Mouse (Mus musculus) kidney, postnatal 10 days (tissue): ENCODE results near the gene Brpf3.

ENCODE experiments used
- DNase-seq: peaks from one replicate; pipeline ENCODE4 v3.0.0; 2021; ENCODE audit warnings: mixed read lengths

Gene Brpf3

DNA sequence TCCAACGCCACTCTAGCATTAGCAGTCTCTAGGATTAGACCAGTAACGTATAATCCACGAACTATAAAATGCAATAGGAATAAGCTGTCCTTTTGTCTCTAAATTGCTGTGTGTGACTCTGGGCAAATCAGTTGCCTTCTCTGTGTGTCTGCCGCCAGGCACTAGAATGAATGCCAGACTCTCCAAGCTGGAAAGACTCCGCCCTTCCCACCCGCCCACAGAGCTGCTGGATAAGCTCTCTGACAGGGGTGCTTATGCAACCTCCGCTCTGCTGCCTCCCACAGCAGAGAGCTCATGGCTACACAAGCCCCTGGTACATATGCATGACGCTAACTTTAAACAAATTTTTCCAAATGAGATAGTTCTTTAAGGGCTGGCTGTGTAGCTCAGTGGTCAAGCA, 74.4 kb downstream of the Brpf3 start:
- peak; percentile 62 for DNase-seq

DNA sequence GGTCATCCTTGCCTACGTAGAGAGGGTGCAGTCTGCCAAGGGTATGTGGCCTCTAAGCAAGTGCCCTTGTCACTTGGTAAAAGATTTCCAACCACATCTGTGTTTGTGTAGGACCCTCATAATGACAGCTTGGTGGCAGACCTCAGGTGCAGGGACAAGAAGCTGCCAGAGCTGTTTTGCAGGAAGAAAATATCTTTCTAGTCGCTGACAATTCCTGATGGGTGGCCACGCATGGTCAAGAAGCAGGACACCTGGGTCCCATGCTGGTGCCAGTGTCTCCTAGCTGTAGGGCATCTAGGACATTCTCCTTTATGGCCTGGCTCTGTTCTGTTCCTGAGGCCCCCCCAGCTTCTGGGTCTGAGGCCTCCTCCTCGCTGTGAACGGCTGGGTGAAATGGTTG, 75.4 kb downstream of the Brpf3 start:
- DNase-seq: no peak

DNA sequence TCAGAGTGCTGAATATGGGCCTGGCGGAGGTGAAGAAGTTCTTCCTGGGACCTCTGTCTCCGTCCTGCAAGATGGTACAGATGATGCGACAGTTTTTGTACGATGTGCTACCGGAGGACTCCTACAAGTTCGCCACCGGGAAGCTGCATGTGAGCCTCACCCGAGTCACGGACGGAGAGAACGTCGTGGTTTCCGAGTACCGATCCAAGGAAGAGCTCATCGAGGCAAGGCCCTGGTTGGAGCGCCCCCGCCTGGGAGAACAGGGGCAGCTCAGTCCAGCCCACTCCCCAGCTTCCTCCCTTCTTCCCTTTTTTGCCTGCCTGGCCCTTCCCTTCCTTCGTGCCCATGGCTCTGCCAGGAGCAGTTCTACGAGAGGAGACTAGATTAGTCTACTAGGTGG, 75.9 kb downstream of the Brpf3 start:
- DNase-seq: peak; percentile 40

DNA sequence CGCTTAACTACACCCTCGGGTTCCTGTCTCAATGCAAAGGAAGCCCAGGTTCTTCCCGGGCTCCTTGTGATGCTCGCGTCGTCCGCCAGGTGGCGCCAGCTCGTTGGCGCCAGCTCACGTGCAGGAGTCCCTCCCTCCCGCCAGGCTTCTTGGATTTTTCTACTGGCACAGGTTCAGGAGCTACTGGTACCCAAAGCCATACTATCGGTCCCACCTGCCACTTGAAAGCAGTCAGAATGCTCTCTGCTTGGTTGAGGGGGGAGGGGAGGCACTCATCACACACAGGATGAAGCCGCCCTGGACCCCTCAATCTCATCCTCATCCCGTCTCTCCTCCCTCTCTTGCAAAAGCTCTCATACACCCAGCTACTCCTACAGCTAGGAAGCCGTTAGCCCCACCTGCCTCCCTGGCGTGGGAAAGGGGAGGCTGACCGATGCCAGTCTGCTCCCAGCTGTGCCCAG, 79.1 kb downstream of the Brpf3 start:
- DNase-seq: peak; percentile 87

DNA sequence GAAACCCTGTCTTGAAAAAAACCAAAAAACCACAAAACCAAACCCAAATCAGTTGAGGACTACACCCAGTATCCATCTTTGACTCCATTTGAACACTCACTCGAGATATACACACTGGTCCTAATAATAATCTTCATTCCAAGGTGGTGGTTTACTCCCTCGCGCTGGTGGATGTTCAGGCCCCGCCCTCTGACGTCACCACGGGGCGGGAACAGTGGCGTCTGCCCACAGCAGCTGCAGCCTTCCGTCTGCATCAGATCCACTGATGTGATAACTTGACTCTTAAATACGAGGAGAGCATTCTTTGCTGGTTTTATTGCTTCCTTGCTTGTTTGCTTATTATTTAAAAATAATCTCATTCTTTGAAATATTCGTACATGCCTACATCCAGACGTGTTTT, 81.4 kb downstream of the Brpf3 start:
- peak; percentile 86 for DNase-seq

DNA sequence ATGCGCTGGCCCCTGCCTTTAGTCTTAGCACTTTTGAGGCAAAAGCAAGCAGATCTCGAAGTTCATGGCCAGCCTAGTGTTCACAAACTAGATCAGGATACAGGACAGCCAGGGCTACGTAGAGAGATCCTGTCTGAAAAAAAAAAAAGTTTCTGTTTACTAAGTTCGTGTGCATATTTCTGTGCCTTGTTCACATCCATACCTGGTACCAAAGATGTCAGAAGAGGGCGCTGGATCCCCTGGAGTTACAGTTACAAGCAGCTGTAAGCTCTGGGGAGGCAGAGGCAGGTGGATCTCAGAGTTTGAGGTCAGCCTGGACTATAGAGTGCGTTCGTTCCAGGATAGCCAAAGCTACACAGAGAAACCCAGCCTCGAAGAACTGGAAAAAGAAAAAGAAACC, 81.9 kb downstream of the Brpf3 start:
- DNase-seq: no peak

DNA sequence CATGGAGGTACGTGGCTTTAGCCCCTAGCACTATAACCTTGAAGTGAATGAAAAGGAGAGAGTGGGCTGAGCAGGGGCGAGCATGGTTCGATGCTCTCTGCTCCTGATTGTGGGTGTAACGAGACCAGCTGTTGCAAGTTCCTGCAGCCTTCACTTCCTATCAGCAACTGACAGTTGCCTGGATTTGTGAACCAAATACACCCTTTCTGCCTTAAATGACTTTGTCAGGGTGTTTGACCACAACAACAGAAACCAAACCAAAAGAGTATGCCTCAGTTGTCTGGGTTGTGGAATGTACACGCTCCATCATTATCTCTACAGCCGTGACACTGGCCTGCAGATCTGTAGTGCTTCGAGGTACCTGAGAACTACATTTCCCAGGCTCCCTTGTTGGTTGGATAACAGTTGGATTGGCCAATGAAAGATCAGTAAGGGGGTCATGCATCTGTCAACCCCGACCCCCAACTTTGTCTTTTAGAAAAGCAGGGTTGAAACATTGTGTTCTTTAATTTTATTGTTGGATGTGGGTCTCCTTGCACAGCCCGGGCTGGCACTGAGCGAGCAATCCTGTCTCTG, 83.1 kb downstream of the Brpf3 start:
- DNase-seq: no peak

DNA sequence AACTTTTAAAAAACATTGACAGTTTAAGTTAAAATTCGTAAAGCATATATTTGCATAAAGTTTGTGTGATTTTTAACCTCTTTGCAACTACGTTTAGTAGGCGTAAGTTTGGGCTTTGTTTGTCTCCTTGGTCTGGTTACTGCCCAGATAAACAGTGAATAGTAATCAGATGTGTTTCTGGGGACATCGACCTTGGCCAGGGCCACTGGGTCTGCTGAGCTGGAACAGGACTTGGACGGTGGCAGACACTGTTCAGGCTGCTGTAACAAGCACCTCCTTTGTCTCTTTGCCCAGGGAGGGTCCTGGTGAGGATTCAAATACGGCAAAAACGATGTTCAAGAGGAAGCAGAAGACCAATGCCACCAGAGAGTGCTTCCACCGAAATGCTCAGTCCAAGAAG, 84.3 kb downstream of the Brpf3 start:
- no peak for DNase-seq

DNA sequence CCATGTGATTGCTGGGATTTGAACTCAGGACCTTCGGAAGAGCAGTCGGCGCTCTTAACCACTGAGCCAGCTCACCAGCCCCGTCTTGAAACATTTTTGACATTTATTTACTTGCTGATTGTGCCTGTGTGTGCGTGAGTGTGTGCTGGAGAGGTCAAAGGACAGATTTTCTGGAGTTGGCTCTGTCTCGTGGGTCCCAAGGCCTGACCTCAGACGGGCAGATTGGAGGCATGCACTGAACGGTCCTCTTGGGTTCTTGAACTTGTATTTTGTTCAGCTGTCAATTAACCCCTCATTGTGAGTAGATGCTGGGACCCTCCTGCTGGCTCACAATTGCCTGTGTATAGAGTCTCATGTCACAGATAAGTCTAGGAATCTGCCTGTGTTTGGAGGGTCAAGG, 85.4 kb downstream of the Brpf3 start:
- no peak for DNase-seq
